Mouse (Mus musculus) retina, adult 2 months (tissue): ENCODE measurements around the gene Tyw3.
"Not testable (repeated sequence)": the region's sequence is repeated elsewhere in the genome, so short reads cannot be mapped to it uniquely, and the experiment has no call there.

Source experiments
- DNase-seq: peaks from one replicate; pipeline ENCODE4 v3.0.0-alpha.2; 2012; ENCODE audit warnings: low read depth, low spot score

Gene Tyw3

GRCm38 (mm10) chr3:154596934-154597554 is at the start of gene Tyw3:
Tyw3 (minus strand) TSS chr3:154597104.
- DNase-seq, result peak; percentile 97

DNA sequence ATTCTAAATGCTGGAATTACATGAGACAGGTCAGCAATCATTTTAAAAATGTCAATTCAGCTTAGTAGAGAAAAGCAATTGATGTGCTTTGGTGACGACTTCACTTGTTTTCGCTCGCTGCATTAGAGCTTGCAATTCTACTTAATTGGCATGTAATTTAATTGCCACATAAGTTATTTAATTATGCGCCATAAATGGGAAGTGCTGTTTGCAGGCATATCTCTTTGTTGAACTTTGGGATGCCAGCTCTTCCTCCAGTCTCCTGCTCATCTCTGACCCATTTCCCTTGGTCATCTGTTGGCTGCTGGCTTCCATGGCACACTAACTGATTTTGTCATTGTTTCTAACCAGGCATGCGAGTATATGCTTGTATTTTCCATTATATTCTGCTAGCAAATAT is 36.2 kb upstream of the Tyw3 start:
- no peak for DNase-seq

- DNase-seq, result not testable (repeated sequence)
Observed at GRCm38 (mm10) chr3:154631281-154631680, 34.4 kb upstream of the Tyw3 start.

DNA sequence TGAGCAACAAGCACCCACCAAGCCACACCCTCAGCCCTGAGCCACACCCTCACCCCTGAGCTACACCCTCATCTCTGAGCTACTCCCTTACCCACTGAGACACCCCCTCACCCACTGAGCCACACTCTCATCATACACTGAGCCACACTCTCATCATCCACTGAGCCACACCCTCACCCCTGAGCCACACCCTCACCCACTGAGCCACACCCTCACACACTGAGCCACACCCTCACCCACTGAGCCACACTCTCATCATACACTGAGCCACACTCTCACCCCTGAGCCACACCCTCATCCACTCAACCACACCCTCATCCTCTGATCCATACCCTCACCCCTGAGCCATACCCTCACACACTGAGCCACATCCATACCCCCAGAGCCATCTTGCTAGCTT is 31.4 kb upstream of the Tyw3 start:
- no peak for DNase-seq

- no peak for DNase-seq
Observed at GRCm38 (mm10) chr3:154616106-154616505, 19.2 kb upstream of the Tyw3 start.

DNA sequence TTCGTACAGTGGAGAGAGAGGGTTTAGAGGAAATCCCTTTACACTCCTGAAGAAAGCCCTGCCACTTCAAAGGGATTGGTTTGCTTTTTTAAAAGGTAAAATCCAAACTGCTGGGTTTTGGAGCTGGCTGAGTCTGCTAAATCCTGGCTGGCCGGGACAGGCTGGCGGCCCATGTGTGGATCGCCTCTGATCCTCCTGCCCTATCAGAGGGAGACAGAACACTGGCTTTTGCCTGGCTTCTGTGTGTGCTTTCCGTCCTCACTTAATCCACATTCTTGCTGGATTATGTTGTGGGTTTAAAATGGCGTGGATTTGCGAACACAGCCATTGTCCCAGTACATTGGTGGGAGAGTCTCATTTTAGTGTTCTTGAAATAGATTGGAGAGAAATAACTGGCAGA is 18.4 kb upstream of the Tyw3 start:
- DNase-seq, result no peak

DNA sequence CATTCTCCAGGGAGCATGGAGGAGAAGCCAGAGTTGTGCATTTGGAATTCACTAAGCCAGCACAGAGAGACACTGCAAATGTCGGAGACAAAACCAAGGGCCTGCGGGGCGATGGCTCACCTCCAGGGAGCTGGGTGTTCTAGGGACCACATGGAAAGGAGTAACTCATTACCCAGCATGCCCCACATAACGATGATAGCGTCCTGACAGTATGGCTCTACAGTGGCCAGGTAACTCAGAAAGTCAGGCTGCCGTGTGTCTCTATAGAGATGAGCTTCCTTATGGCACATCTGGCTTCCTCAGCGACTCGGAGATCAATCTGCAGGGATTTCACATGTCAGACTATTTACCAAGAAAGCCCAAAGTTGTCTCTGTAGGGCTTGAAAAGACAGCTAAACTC is 17.9 kb upstream of the Tyw3 start:
- no peak for DNase-seq

- no peak for DNase-seq
Observed at GRCm38 (mm10) chr3:154611888-154612287, 15.0 kb upstream of the Tyw3 start.

DNA sequence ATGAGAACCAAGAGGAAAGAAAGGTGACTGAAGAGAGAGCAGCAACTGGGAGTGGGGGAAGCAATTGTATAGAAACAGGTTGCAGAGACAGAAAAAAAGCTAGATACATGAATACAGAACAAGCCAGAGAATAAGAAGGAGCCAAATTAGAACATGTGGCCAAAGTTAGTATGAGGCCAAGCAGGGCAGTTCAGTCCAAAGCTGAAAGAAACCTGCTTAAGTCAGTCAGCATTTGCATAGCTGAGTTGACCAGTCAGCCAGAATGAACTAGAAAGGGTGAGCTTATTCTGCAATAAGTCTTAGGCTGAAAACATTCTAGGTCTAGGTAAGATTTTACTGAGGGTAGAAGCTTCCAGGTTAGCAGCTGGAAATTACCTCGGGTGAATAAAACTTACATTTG is 11.0 kb upstream of the Tyw3 start:
- DNase-seq, result no peak

GRCm38 (mm10) chr3:154604871-154605270 is 8.0 kb upstream of the Tyw3 start:
- DNase-seq, result no peak

DNA sequence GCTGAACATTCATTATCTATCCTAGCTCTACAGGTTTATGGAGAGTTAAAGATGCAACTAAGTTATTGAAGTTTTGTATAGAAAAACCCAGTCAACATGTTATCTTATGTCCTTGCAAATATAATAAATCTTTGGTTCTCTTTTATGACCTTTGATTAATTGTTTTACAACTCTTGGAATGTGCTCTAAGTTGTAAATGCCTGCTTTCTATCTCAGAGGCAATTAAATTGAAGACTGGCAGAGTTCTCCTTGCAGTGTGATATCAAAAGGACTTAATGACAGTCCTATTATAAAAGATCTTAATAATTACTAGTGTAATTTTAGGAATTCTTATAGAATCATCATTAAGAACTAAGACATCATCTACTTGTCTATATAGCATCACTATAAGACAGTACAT is 5.2 kb upstream of the Tyw3 start:
- DNase-seq, result no peak

DNA sequence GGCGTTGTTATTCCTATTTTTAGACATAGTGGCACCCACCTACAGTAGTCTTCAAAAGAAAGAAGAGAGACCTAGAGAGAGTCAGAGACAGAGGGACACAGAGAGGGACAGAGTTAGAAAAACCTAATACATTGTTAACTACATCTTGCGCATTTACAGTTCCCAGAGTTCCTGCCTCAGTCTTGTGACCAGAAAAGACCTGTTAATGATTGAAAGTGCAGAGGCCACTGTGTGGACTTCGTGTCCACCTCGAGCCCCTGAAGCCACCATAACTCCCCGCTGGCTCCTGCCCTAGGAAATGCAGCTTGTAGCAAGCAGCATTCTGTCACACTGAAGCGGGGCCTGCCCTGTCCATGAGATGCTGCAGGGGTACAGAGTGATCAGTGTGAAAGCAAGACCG is 657 bp upstream of the Tyw3 start:
- no peak for DNase-seq

DNA sequence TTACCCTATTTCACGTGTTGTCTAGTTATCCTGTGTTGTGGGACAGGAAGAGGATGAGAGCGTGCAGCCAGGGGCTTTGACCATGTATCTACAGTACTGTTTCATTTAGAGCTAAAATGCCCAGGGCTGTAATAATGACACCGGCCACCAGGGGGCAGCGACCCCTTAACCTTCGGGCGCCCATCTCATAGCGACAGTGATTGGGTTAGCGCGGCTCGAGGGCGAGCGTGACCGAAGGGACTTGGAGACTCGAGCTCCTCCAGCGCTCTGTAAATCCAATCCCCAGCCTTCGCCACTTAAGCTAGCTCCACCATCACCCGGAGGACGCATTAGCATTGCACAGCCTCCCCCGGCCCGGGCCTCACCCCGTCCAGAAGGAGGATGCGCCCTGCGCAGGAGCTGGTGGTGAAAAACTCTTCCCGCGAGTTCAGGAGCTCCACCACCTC is 393 bp downstream of the Tyw3 start, which contains the start of gene Cryz:
Cryz (plus strand) TSS at position 224 of the 446 bp plus-strand sequence.
- DNase-seq, result peak; percentile 80

- no peak for DNase-seq
Observed at GRCm38 (mm10) chr3:154594156-154594555, 2.7 kb downstream of the Tyw3 start.

DNA sequence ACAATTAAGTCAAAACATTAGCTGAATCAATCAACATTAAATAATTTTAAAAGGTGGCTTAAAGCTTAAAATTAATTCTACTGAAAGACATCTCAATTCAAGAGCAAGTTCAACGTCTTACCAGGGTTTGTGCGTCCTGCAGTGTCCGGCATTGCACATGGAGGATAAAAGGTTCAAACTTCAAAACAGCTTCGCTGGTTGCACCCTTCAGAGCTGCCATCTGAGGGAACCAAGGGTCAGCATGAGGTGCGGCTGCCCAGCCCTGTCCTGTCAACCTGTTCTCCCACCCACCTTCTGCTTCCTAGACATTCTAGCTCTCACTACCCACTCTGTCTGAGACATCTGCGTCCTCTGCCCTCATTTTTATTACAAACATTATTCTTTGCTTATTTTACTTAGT is 3.3 kb downstream of the Tyw3 start:
- no peak for DNase-seq

DNA sequence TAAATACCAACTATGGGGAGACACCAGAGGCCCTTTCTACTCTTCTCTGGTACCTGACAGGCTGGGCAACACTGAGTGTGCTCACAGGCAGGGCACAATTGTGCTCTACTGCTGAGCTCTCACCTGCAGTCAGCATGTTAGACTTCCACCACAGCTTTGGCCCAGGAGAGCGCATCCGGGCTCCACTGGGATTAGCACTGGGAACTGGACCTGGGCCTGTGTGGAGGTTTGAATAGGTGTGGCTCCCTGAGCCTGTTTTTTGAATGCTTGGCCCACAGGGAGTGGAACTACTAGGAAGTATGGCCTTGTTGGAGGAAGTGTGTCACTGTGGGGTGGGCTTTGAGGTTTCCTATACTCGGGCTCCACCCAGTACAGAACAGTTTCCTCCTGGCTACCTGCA is 5.3 kb downstream of the Tyw3 start:
- no peak for DNase-seq

DNA sequence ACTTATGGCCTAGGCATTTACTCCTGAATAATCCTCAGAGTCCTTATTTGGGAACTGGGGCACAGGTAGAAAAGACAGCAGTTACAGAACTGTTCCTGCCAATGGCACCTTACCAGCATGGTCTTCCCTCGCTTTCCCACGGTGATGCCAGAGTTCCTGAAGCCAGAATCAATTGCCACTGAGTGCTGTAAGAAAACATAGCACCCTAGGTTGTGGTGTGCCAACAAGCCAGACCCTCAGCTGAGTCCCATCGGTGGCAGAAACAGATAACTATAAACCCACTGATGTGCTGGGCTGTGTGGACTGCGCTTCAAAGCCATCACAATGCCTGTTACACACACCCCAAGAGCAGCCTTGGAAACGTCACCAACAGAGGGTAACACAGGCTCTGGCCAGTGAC is 5.9 kb downstream of the Tyw3 start:
- DNase-seq, result no peak

GRCm38 (mm10) chr3:154584351-154584750 is 12.6 kb downstream of the Tyw3 start:
- DNase-seq, result no peak

DNA sequence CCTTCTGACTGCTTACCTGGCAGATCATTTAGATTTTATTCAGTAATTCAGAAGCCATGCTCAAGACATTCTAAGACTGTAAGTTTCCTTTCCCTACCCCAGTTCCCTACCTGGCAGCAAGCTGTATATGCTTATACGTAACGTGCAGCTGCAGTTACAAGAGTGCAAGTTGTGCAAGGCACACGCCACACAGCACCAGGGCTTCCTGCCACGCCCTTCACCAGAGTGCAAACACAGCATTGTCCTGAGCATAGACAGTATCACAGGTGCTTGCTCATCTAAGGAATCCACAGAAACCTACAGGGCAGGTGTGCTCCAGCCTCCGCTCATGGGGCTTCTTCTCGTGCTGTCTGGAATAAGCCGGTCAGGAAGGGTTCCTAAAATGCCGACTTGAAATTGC is 19.0 kb downstream of the Tyw3 start:
- no peak for DNase-seq

DNA sequence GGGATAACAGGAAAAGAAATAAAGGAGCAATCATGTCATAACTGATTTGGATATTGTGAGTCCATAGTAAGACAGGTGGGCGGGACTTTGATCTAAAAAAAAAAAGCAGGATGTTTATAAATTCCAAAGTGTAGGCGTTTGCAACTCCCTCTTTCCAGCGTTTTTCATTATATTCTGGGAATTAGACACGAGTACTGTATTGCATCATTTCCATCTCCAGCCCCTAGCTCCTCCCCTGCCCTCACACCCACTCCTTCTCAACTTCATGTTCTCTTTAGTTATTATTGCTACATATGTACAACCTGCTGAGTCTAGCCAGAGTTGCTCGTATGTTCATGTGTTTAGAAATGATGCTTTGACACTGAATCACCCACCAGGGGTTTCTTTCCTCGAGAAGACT is 23.2 kb downstream of the Tyw3 start:
- no peak for DNase-seq

DNA sequence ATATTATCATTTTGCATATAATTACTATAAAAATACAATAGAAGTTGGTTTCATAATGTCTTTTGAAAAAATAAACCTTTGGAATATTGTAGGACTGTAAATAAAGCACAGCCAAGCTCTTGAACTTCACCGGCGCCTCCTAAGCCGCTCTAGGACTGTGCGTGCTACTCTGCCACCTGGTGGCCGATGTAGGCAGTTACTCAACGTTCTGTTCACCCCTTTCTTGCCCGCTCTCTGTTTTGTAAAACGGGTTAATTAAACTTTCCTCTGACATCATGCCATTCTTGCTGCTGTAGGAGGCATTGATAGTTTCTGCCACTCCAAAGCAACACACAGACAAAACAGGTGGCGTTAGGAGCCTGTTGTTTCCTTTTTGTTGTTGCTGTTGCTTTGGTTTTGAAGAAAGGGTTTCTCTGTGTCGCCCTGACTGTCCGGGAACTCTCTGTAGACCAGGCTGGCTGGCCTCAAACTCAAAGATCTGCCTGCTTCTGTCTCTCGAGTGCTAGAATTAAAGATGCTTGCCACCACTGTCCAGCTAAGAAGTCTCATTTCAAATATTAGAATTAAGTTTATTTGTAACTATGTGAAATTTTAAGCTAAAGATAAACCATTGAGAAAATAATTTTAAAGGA is 24.4 kb downstream of the Tyw3 start:
- DNase-seq, result peak; percentile 30

DNA sequence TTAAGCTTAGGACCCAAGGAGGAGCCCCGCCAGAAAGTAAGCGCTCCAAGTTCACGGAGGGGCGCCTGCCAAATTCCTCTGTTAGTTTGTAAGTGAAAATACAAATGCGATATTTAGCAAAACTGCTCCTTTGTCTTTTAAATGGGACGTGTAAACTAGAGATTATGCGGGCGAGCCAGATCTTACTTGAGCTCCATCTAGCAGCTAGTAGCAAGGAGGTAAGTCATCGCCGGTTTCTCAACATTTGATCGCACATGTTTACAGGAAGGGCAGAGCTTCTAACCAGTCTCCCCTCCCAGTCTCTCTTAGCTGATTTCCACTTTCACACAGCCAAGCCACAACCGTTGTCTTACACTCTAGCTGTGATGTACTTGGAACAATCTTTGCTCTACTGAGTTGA is 26.1 kb downstream of the Tyw3 start:
- no peak for DNase-seq

DNA sequence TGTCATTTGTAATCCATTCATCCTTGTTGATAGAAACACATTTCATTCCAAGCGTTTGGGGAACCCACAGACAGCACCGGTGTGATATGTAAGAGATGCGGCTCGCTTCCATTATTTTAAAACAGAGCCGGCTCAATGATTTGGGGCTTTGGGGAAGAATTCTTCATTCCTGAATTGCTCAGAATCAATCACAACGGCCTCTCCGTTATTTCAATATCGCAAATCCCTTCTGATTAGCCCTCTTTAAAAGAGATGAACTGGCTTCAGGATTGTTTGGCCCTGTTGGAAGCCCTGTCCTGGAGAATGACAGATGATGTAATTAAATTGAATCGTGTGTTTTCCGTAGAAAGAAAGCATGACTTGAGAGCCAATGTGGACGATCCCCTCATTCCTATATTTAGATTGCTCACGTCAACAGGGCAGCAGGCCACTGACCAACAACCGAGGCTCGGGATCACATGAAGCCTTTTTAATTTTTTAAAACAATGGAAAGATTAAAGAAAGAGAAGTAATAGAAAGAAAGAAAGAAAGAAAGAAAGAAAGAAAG is 26.8 kb downstream of the Tyw3 start:
- no peak for DNase-seq
